Comparison of ENCODE assay signal across 8 mouse cellular contexts in the genomic region with DNA sequence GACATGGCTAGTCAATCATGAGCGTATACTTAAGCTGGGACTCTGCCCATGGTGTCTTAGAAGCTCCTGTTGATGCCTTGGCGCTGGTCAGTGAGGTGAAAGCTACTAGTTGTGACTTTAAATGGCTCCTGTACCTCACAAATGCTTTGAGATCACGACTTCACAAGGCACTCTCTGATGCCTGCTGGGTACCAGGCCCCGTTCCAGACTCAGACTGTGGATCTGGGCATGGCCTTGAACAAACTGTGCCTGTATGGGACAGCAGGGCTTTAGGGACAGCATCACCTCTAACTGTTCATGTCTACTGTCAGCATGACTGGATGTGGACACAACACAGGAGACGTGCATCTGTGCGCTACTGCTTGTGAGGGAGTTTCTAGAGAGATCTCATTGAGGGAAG. TPM values are rescaled to one million over a fixed set of nuclear protein-coding genes. Genes with fewer than 3 reads are reported as not detected.
"Had no signal": no experiment of that assay in that cellular context is flagged by ENCODE, and none has a peak within 500 bp of the region (broad histone marks: within the 10 kb centered on the region; RNA-seq: fewer than 3 reads in every experiment).

No protein-coding gene starts in this region.

- DNase-seq: right cerebral cortex, postnatal 4 days had no signal

RNA-seq across cellular contexts. Expression of gene Npcd, which starts 43.1 kb away (rescaled TPM):
- polyA plus RNA-seq: limb, embryonic 10.5 days; liver, embryonic 11.5 days; liver, embryonic 15.5 days; lung, embryonic 14.5 days; midbrain, embryonic 10.5 days; neural tube, embryonic 13.5 days; thymus, postnatal 0 days had no signal
